Mouse (Mus musculus) cerebellum, adult 9-11 months (tissue): ENCODE measurements around the gene Serpina3m.
"Not testable (repeated sequence)": the region's sequence is repeated elsewhere in the genome, so short reads cannot be mapped to it uniquely, and the experiment has no call there.

Experiments
- DNase-seq: peaks from one replicate; pipeline ENCODE4 v3.0.0; 2022

Serpina3m gene

GRCm38 (mm10) chr12:104391057-104391456 lies 52.8 kb downstream of the Serpina3m start:
- not testable (repeated sequence) for DNase-seq

DNA sequence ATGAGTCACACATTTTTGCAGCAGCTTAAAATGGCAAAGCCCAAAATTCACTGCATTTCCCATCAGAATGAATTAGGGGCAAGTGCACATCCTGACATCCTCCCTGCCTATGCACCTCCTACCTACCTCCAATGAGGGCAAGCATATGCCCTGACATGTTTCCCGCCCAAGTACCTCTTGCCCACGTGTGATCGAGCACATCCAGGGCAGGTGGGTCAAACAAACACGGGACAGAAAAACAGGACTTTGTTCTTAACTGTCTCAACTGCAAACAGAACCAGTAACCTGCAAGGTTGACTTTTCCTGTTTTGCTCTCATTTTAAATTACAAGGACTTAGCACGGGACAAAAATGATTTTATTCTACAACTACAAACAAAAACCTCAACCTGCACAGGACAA lies 65.7 kb downstream of the Serpina3m start:
- DNase-seq, result no peak

DNA sequence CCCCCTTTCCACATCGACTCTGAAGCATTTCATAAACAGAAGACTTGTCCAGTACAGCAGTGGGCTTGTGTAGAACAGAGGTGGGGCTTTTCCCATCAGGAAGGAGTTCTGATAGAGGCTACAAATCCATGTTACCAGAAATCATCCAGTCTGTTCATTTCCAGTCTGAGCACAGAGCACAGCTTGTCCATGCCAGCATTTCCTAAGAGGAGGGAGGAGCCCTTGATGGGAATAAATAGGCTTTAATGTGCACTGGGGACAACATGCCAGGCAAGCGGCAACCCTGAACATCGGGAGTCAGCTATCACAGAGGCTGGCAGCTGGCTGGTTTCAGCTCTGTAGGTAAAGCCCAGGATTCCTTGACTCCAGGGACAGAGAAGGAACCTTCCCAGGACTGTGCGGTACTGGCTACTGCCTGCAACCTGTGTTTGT lies 68.2 kb downstream of the Serpina3m start, which contains the start of gene Serpina3n:
Serpina3n (plus strand) TSS at position 276 of the 432 bp plus-strand sequence.
- no peak for DNase-seq

- DNase-seq, result no peak
Measured at GRCm38 (mm10) chr12:104412507-104412906, 74.2 kb downstream of the Serpina3m start.

DNA sequence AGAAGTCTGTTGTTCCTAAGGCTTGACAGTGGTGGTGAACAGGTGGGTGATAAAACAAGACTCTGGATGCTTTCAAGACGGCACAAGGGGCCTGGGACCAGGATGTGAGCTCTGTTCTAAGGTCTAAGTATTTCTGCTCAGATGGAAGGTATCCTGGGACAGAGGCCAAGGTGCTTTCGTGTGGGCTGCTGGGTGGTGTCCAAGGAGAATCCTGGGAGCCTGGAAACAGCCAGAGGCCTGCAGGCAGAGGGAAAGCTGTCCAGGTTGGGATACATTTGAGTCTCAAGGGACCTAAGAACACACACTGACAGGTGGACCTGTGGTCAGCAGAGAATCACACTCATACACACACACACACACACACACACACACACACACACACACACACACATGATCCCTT lies 76.3 kb downstream of the Serpina3m start:
- peak; percentile 17 for DNase-seq

DNA sequence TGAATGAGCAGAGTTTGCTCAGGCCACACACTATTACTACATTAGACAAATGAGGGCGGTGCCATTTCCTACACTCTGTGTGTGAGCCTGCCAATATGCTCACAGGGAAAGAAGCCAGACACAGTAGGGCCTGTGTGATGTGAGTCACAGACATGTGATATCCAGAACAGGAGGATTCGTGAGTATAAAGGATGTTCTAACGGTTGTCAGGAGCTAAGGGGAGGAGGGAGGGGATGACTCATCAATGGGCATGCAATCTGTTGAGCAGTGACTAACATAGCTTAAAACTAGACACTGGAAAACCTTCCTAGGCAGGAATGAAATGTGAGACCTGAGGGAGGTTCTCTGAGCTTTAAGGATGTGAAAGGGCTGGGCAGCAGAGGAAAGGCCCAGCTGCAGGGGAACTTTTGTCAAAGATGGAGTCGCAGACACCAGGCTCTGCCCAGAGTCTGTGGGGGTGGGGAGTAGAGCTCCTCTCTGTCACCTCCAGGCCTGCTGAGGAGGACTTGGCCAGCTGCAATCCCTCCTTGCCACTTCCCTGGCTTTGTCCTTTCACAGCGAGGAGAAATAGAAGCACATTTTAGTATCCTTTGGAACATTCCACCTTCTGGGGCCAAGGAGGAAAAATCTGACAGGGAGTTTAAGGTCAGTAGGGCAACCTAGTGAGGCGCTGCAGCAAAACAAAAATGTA lies 77.5 kb downstream of the Serpina3m start:
- DNase-seq, result peak; percentile 47

- peak; percentile 49 for DNase-seq
Measured at GRCm38 (mm10) chr12:104418340-104419135, 80.3 kb downstream of the Serpina3m start.

GRCm38 (mm10) chr12:104419136-104419462 lies 80.8 kb downstream of the Serpina3m start:
- no peak for DNase-seq

DNA sequence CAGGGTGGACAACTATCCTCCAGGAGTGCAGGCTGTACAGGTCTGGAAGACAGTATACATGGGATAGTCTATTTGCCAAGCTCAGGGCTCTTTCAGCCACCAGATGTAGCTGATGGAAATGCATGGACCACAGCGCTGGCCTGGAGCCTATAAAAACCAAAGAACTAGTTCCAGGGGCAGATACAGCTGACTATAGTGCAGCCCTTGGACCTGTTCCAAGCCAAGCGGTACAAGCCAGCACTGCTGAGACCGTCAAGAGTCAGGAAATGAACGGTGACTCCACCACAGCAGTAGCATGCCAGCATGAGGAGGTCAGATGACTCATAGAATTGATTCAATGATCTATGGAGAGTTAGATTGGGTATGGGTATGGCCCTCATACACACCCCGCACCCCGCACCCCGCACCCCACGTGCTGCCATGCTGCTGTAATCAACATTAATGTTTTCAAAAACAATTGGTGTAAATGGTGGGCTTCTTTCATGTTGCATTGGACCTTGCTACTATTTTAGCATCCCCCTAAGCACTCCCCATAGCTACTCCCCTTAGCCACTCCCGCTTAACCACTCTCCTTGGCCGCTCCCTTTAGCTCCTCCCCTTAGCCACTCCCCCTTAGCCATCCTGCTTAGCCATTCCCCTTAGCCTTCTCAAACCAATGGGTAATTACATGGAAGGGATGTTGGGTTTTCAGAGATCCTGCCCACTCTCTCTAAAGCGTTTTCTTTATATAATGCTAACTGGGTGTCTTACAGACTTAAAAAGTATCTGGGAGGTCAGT lies 84.5 kb downstream of the Serpina3m start:
- no peak for DNase-seq

DNA sequence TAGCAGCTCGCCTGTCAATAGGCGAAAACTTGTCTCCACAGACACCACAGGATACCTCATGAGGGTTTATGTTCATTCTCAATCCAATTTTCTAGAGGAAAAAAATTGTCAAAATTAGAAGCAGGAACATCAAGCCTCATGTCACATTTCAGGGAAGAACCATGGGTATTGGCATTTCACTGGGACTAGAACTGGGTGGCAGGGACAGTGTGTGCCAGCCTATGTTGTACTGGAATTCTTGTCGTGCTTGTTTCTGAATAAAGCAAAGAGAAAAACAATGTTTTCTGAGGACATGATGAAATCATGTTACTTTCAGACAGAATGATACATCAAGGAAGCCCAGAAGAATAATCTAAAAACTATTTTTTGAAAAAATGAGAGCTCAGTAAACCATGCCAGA lies 87.3 kb downstream of the Serpina3m start:
- no peak for DNase-seq

GRCm38 (mm10) chr12:104426915-104427314 lies 88.6 kb downstream of the Serpina3m start:
- no peak for DNase-seq

DNA sequence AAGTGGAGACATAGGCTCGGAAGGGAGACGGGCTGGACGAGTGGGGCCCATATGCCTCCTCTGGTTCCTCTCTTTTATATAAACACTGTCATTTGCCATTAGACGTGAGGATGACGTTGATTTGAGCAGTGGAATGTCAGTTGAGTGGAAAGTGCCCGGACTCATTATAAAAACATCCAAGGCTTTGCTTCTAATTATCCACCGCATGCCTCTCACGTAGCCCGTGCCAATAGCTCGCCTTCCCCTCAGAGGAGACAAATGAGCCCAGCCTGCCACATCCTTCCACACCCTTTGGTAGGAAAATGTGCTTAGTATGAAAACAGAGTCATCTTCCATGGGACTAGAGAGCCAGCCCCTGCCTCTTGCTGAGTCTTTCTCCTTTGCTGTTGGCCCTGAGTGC lies 93.1 kb downstream of the Serpina3m start:
- DNase-seq, result no peak

DNA sequence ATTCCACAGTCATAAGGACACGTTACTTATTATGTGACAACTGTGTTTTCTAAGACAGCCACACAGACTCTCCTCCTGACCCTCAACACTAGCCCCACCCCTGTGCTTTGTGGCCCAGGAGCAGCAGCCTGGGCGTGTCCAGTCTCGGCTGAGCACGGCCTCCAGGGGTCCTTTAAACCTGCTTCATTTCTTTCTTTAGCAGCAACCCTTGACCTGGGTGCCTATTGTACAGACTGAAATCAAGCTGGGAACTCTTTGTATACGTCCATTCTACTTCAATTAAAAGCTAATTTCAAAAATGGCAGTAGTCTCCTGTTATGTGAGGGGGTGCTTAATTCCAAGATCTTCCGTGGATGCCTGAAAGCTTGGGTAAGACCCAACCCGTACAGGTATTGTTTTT lies 94.9 kb downstream of the Serpina3m start:
- DNase-seq, result no peak

- no peak for DNase-seq
Measured at GRCm38 (mm10) chr12:104433951-104434735, 95.9 kb downstream of the Serpina3m start.

- DNase-seq, result peak; percentile 75
Measured at GRCm38 (mm10) chr12:104440087-104440760, 101.9 kb downstream of the Serpina3m start.

DNA sequence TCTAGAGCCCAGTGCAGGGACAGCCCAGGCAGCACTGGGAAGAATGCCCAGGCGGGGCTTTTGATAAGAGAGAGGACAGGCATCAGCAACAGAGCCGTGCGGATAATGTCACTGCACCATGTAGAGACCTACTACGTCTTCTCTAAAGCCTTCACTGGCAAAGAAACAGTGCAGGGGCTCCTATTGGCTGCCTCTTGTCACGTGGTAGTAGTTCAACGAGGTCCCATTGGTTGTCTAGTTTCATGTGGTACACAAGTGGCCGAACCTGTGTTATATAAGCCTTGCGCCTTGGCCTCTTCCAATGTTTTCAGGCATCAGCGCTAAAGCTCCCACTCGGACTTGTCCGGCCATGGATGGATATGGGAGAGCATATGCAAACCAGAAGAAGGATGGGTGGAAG lies 105.4 kb downstream of the Serpina3m start:
- DNase-seq, result no peak
